9 mouse cellular contexts compared by ENCODE assay signal in the genomic region with DNA sequence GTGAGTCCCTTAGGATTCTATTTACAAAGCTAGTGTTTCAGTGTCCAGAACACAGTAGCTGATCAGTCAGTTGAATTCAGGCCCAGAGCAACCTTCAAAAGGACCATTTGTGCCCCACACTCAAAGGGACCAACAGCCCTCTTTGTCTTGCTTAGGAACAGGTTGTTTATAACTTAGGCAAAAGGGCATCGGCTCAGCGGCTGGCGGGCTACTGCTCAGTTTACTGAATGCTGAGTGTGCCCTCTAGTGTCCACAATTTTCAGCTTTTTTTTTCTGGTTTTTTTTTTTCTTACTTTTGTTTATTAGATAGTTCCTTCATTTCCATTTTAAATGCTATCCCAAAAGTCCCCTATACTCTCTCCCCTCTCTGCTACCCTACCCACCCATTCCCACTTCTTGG. TPM values are rescaled to one million over a fixed set of nuclear protein-coding genes. Genes with fewer than 3 reads are reported as not detected.
DNase-seq lines count a peak whose midpoint lies in the region; ATAC-seq lines count a peak whose summit lies in the region.
"Had no signal": no experiment of that assay in that cellular context is flagged by ENCODE, and none has a peak within 500 bp of the region (broad histone marks: within the 10 kb centered on the region; RNA-seq: fewer than 3 reads in every experiment).

No protein-coding gene starts in this region.

- no peaks in the 10 kb centered on the region for H3K36me3 ChIP-seq in forebrain, embryonic 10.5 days (replicated peaks)
- no peaks in the 10 kb centered on the region for H3K36me3 ChIP-seq in forebrain, embryonic 15.5 days
- H3K36me3 ChIP-seq in midbrain, embryonic 11.5 days (ENCODE audit: control insufficient read depth, insufficient read depth, low read length): no peaks in the 10 kb centered on the region
- H3K36me3 ChIP-seq in midbrain, embryonic 16.5 days (ENCODE audit: control insufficient read depth, insufficient read depth, low read length): no peaks in the 10 kb centered on the region

- no peak for ATAC-seq in forebrain, embryonic 15.5 days (replicated peaks)
- no peak for ATAC-seq in midbrain, embryonic 11.5 days (ENCODE audit: low FRiP score)
- no peak for ATAC-seq in midbrain, embryonic 16.5 days
- peak; percentile 65 for ATAC-seq in megakaryocyte progenitor cell, adult 5-6 weeks (replicated peaks; ENCODE audit: poor library complexity)
- no peak for ATAC-seq in activated CD4-positive, CD25-positive, alpha-beta regulatory T cell, adult 4 months

- peaks cover 10% of the 10 kb centered on the region for H3K4me1 ChIP-seq in forebrain, embryonic 10.5 days
- H3K4me1 ChIP-seq in forebrain, embryonic 15.5 days: no peaks in the 10 kb centered on the region
- no peaks in the 10 kb centered on the region for H3K4me1 ChIP-seq in midbrain, embryonic 11.5 days (ENCODE audit: control insufficient read depth, insufficient read depth, low read length)
- H3K4me1 ChIP-seq in midbrain, embryonic 16.5 days (ENCODE audit: control insufficient read depth, insufficient read depth, low read length): no peaks in the 10 kb centered on the region

- DNase-seq in forebrain, embryonic 10.5 days (ENCODE audit: extremely low spot score, low spot score): peak; percentile 37
- DNase-seq in midbrain, embryonic 11.5 days (ENCODE audit: low spot score, missing footprints): peak; percentile 86
- peak; percentile 29 to 31 for DNase-seq in cerebellum, postnatal 36 days
- peak; percentile 14 to 53 for DNase-seq in kidney, postnatal 36 days

- H3K27ac ChIP-seq in forebrain, embryonic 10.5 days: no peak overlapping the region
- no peak overlapping the region for H3K27ac ChIP-seq in forebrain, embryonic 15.5 days (replicated peaks)
- no peak overlapping the region for H3K27ac ChIP-seq in midbrain, embryonic 11.5 days (ENCODE audit: low read depth, low read length)
- H3K27ac ChIP-seq in midbrain, embryonic 16.5 days (ENCODE audit: low read length): no peak overlapping the region

- no peaks in the 10 kb centered on the region for H3K9me3 ChIP-seq in forebrain, embryonic 10.5 days
- no peaks in the 10 kb centered on the region for H3K9me3 ChIP-seq in forebrain, embryonic 15.5 days
- H3K9me3 ChIP-seq in midbrain, embryonic 11.5 days (ENCODE audit: control insufficient read depth, low read length): no peaks in the 10 kb centered on the region
- H3K9me3 ChIP-seq in midbrain, embryonic 16.5 days (replicated peaks; ENCODE audit: control insufficient read depth, low read length, poor library complexity, severe bottlenecking): no peaks in the 10 kb centered on the region

- no peak overlapping the region for H3K4me2 ChIP-seq in forebrain, embryonic 15.5 days (replicated peaks)
- no peak overlapping the region for H3K4me2 ChIP-seq in midbrain, embryonic 11.5 days
- no peak overlapping the region for H3K4me2 ChIP-seq in midbrain, embryonic 16.5 days (ENCODE audit: low read length)

- no peak overlapping the region for H3K4me3 ChIP-seq in forebrain, embryonic 10.5 days
- H3K4me3 ChIP-seq in forebrain, embryonic 15.5 days: no peak overlapping the region
- no peak overlapping the region for H3K4me3 ChIP-seq in midbrain, embryonic 11.5 days (ENCODE audit: low read depth, low read length)
- H3K4me3 ChIP-seq in midbrain, embryonic 16.5 days (ENCODE audit: low read depth, low read length): no peak overlapping the region

- no peaks in the 10 kb centered on the region for H3K27me3 ChIP-seq in forebrain, embryonic 10.5 days (ENCODE audit: poor library complexity, severe bottlenecking)
- H3K27me3 ChIP-seq in forebrain, embryonic 15.5 days: no peaks in the 10 kb centered on the region
- H3K27me3 ChIP-seq in midbrain, embryonic 11.5 days (ENCODE audit: control insufficient read depth, insufficient read depth, low read length): no peaks in the 10 kb centered on the region
- no peaks in the 10 kb centered on the region for H3K27me3 ChIP-seq in midbrain, embryonic 16.5 days (ENCODE audit: control insufficient read depth, insufficient read depth, low read depth, low read length)

- 11% methylated on average over 3 of the region's 3 CpGs for WGBS in forebrain, embryonic 10.5 days
- WGBS in forebrain, embryonic 15.5 days: 11% methylated on average over 3 of the region's 3 CpGs
- WGBS in midbrain, embryonic 11.5 days: 11% methylated on average over 3 of the region's 3 CpGs
- WGBS in midbrain, embryonic 16.5 days: 26% methylated on average over 3 of the region's 3 CpGs

- no peak overlapping the region for H3K9ac ChIP-seq in forebrain, embryonic 15.5 days (replicated peaks)
- H3K9ac ChIP-seq in midbrain, embryonic 11.5 days (ENCODE audit: low read length): no peak overlapping the region
- no peak overlapping the region for H3K9ac ChIP-seq in midbrain, embryonic 16.5 days (ENCODE audit: low read depth, low read length)

RNA-seq across cellular contexts. Expression of a gene that starts 27.4 kb away (rescaled TPM):
- not detected in 2 replicates for polyA plus RNA-seq in forebrain, embryonic 10.5 days (2016; fragmentation: Nextera tagmentation; extraction: Ambion mirVana)
- polyA plus RNA-seq in forebrain, embryonic 15.5 days (2015; fragmentation: Nextera tagmentation; extraction: Ambion mirVana): not detected in 2 replicates
- polyA plus RNA-seq in midbrain, embryonic 11.5 days (2014; fragmentation: Nextera tagmentation; extraction: Ambion mirVana): not detected in 2 replicates
- not detected in 2 replicates for polyA plus RNA-seq in midbrain, embryonic 16.5 days (2015; fragmentation: Nextera tagmentation; extraction: Ambion mirVana)
- not detected in 2 replicates for total RNA-seq in megakaryocyte progenitor cell, adult 5-6 weeks (2015)
- total RNA-seq in megakaryocyte progenitor cell, adult 5-6 weeks (2017): not detected in 2 replicates
- not detected for polyA plus RNA-seq in activated CD4-positive, CD25-positive, alpha-beta regulatory T cell, adult 4 months (2017; shearing (Covaris generic))
- polyA plus RNA-seq: heart, embryonic 14.5 days had no signal

Comparison
In these comparisons a context has a peak if more than half of its experiments do, and no peak if none do; other contexts are left out.
1. DNase-seq: peak in every context shown above with its lines; median percentile 86 in midbrain, embryonic 11.5 days; 37 in forebrain, embryonic 10.5 days; 34 in kidney, postnatal 36 days; 30 in cerebellum, postnatal 36 days.